20 mouse cellular contexts compared by ENCODE assay signal in the genomic region with DNA sequence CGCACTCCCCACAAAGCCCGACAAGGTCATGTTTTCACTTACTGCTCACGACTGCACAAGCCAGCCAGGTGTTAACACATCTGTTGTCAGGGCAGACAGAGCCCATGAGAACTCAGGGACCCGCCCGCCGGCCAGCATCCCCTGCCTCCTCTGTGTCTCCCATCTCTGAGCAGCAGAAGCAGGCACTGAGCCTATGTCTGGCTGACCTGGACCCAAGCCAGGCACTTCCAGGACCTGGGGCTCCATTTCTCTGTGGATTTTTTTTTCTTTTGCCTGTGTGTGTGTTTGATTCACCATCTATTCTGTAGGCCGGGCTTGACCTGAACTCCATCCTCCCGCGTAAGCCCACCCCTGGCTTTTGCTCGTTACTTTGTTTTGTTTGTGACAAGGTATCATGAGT. TPM values are rescaled to one million over a fixed set of nuclear protein-coding genes. Genes with fewer than 3 reads are reported as not detected.
A peak's percentile ranks its signal among the peaks of the same experiment; 100 is the strongest.
DNase-seq lines count a peak whose midpoint lies in the region; ATAC-seq and TF ChIP-seq lines count a peak whose summit lies in the region.
"Had no signal": no experiment of that assay in that cellular context is flagged by ENCODE, and none has a peak within 500 bp of the region (broad histone marks: within the 10 kb centered on the region; RNA-seq: fewer than 3 reads in every experiment).

No protein-coding gene starts in this region.

- H3K27ac ChIP-seq in hindbrain, postnatal 0 days, result no peak overlapping the region
- H3K27ac ChIP-seq in hindbrain, embryonic 14.5 days, result no peak overlapping the region
- H3K27ac ChIP-seq in neural tube, embryonic 13.5 days (replicated peaks), result no peak overlapping the region
- H3K27ac ChIP-seq: heart, adult 2 months; heart, embryonic 15.5 days; limb, embryonic 15.5 days had no signal

- 60% methylated on average over 10 of the region's 10 CpGs for WGBS in hindbrain, postnatal 0 days
- WGBS in hindbrain, embryonic 14.5 days, result 80% methylated on average over 10 of the region's 10 CpGs
- 77% methylated on average over 10 of the region's 10 CpGs for WGBS in neural tube, embryonic 13.5 days

- H3K4me2 ChIP-seq in hindbrain, postnatal 0 days (ENCODE audit: low read depth, low read length), result no peak overlapping the region
- H3K4me2 ChIP-seq in hindbrain, embryonic 14.5 days (replicated peaks), result no peak overlapping the region
- no peak overlapping the region for H3K4me2 ChIP-seq in neural tube, embryonic 13.5 days
- H3K4me2 ChIP-seq: heart, embryonic 15.5 days; limb, embryonic 15.5 days; midbrain, embryonic 11.5 days had no signal

- H3K4me1 ChIP-seq in hindbrain, postnatal 0 days (ENCODE audit: insufficient read depth, low read length), result 0 out of 2 replicates have a peak, but pooled peaks cover 3% of the 10 kb centered on the region
- peaks cover 4% of the 10 kb centered on the region; the same call in 1 of the 2 replicates for H3K4me1 ChIP-seq in hindbrain, embryonic 14.5 days (replicated peaks; ENCODE audit: control insufficient read depth, insufficient read depth, low read length)
- peaks cover 32% of the 10 kb centered on the region for H3K4me1 ChIP-seq in neural tube, embryonic 13.5 days (replicated peaks)
- H3K4me1 ChIP-seq: heart, embryonic 15.5 days had no signal

- no peaks in the 10 kb centered on the region for H3K36me3 ChIP-seq in hindbrain, postnatal 0 days (ENCODE audit: insufficient read depth, low read length)
- H3K36me3 ChIP-seq in hindbrain, embryonic 14.5 days (replicated peaks; ENCODE audit: control insufficient read depth, insufficient read depth), result 0 out of 2 replicates have a peak, but pooled peaks cover 3% of the 10 kb centered on the region
- H3K36me3 ChIP-seq in neural tube, embryonic 13.5 days, result peaks cover 6% of the 10 kb centered on the region; the same call in 1 of the 2 replicates
- H3K36me3 ChIP-seq: heart, embryonic 15.5 days; limb, embryonic 15.5 days had no signal

- no peak overlapping the region for H3K4me3 ChIP-seq in hindbrain, postnatal 0 days (ENCODE audit: low read length)
- no peak overlapping the region for H3K4me3 ChIP-seq in hindbrain, embryonic 14.5 days (replicated peaks; ENCODE audit: low read length)
- no peak overlapping the region for H3K4me3 ChIP-seq in neural tube, embryonic 13.5 days
- H3K4me3 ChIP-seq: heart, adult 2 months; heart, embryonic 15.5 days; limb, embryonic 15.5 days; myocyte had no signal

- H3K27me3 ChIP-seq in hindbrain, postnatal 0 days (ENCODE audit: insufficient read depth, low read length), result no peaks in the 10 kb centered on the region
- H3K27me3 ChIP-seq in hindbrain, embryonic 14.5 days (ENCODE audit: control insufficient read depth, insufficient read depth, low read length), result no peaks in the 10 kb centered on the region
- H3K27me3 ChIP-seq in neural tube, embryonic 13.5 days, result no peaks in the 10 kb centered on the region
- H3K27me3 ChIP-seq: heart, embryonic 15.5 days; limb, embryonic 15.5 days had no signal

- H3K9ac ChIP-seq in hindbrain, postnatal 0 days (replicated peaks; ENCODE audit: low read length), result no peak overlapping the region
- H3K9ac ChIP-seq in hindbrain, embryonic 14.5 days, result no peak overlapping the region
- no peak overlapping the region for H3K9ac ChIP-seq in neural tube, embryonic 13.5 days
- H3K9ac ChIP-seq: heart, embryonic 15.5 days; limb, embryonic 15.5 days had no signal

- peak; percentile 56 for DNase-seq in cerebellum, adult 11-12 months
- DNase-seq in cerebellum, postnatal 4 days (ENCODE audit: low spot score in 2 of 2), result no peak
- no peak for DNase-seq in hindbrain, postnatal 0 days (ENCODE audit: low spot score)
- no peak for DNase-seq in hindbrain, embryonic 14.5 days (ENCODE audit: low spot score)
- no peak for DNase-seq in neural tube, embryonic 10.5 days (ENCODE audit: extremely low spot score, low spot score)
- peak; percentile 54 for DNase-seq in testis, postnatal 10 days (ENCODE audit: low spot score)
- no peak for DNase-seq in thymus, postnatal 14 days
- DNase-seq: adrenal gland, adult 2 months; gastrocnemius, postnatal 14 days; heart, adult 2 months; heart, postnatal 4 days; kidney, adult 8-10 months; kidney, postnatal 14 days; right cerebral cortex, postnatal 4 days had no signal

- no peaks in the 10 kb centered on the region for H3K9me3 ChIP-seq in hindbrain, postnatal 0 days (ENCODE audit: low read length)
- H3K9me3 ChIP-seq in hindbrain, embryonic 14.5 days (ENCODE audit: control insufficient read depth, low read length), result no peaks in the 10 kb centered on the region
- no peaks in the 10 kb centered on the region for H3K9me3 ChIP-seq in neural tube, embryonic 13.5 days
- H3K9me3 ChIP-seq: heart, embryonic 15.5 days; limb, embryonic 15.5 days had no signal

- ATAC-seq in hindbrain, postnatal 0 days, result 0 out of 2 replicates have a peak, but pooled peaks have one; percentile 2
- no peak for ATAC-seq in hindbrain, embryonic 14.5 days (ENCODE audit: low FRiP score)
- ATAC-seq in neural tube, embryonic 13.5 days (ENCODE audit: low read depth), result 0 out of 2 replicates have a peak, but pooled peaks have one; percentile 11
- ATAC-seq: lung, postnatal 0 days had no signal

- no peak for TF ChIP-seq CTCF in hindbrain, postnatal 0 days (IDR thresholded peaks at IDR 0.05; ENCODE audit: low read depth)

RNA-seq across cellular contexts. Expression of gene Atp9a, which starts 23.5 kb away (rescaled TPM):
- total RNA-seq in hindbrain, postnatal 0 days (2014; rRNA removed), result 577 and 607 TPM in 2 replicates
- 127 and 130 TPM in 2 replicates for polyA plus RNA-seq in hindbrain, postnatal 0 days (2015; fragmentation: Nextera tagmentation; extraction: Ambion mirVana)
- polyA plus RNA-seq in hindbrain, embryonic 14.5 days (2014; fragmentation: Nextera tagmentation; extraction: Ambion mirVana), result 77.1 and 82.0 TPM in 2 replicates
- polyA plus RNA-seq in neural tube, embryonic 13.5 days (2015; fragmentation: Nextera tagmentation; extraction: Ambion mirVana), result 58.9 and 72.6 TPM in 2 replicates

RNA-seq across cellular contexts. Expression of gene Sall4, which starts 49.0 kb away (rescaled TPM):
- 0.31 and 0.32 TPM in 2 replicates for total RNA-seq in hindbrain, postnatal 0 days (2014; rRNA removed)
- 0.10 and 0.16 TPM in 2 replicates for polyA plus RNA-seq in hindbrain, postnatal 0 days (2015; fragmentation: Nextera tagmentation; extraction: Ambion mirVana)
- polyA plus RNA-seq in hindbrain, embryonic 14.5 days (2014; fragmentation: Nextera tagmentation; extraction: Ambion mirVana), result 0.37 and 1.7 TPM in 2 replicates
- 0.81 and 3.1 TPM in 2 replicates for polyA plus RNA-seq in neural tube, embryonic 13.5 days (2015; fragmentation: Nextera tagmentation; extraction: Ambion mirVana)
- total RNA-seq: adrenal gland, adult 2 months had no signal
- polyA plus RNA-seq: lung, postnatal 0 days; myocyte had no signal

Comparison
In these comparisons a context has a peak if more than half of its experiments do, and no peak if none do; other contexts are left out.
1. DNase-seq: peak in cerebellum, adult 11-12 months (single experiment) and testis, postnatal 10 days (single experiment); none in cerebellum, postnatal 4 days (0 of 2), hindbrain, postnatal 0 days (single experiment), hindbrain, embryonic 14.5 days (single experiment), neural tube, embryonic 10.5 days (single experiment) and thymus, postnatal 14 days (single experiment).